Comparison of ENCODE assay signal across 30 mouse cellular contexts in genomic region chr8:22107020-22107419, GRCm38 (mm10). TPM values are rescaled to one million over a fixed set of nuclear protein-coding genes. Genes with fewer than 3 reads are reported as not detected.
"Had no signal": no experiment of that assay in that cellular context is flagged by ENCODE, and none has a peak within 500 bp of the region (broad histone marks: within the 10 kb centered on the region; RNA-seq: fewer than 3 reads in every experiment).

No protein-coding gene starts in this region.

- H3K9ac ChIP-seq: embryonic facial prominence, embryonic 12.5 days; embryonic facial prominence, embryonic 13.5 days; embryonic facial prominence, embryonic 15.5 days; forebrain, embryonic 12.5 days; forebrain, embryonic 13.5 days; forebrain, embryonic 15.5 days; forebrain, postnatal 0 days had no signal

- H3K9me3 ChIP-seq: embryonic facial prominence, embryonic 10.5 days; embryonic facial prominence, embryonic 12.5 days; embryonic facial prominence, embryonic 13.5 days; embryonic facial prominence, embryonic 15.5 days; forebrain, embryonic 10.5 days; forebrain, embryonic 12.5 days; forebrain, embryonic 13.5 days; forebrain, embryonic 15.5 days had no signal

- H3K4me2 ChIP-seq: embryonic facial prominence, embryonic 12.5 days; embryonic facial prominence, embryonic 13.5 days; embryonic facial prominence, embryonic 15.5 days; forebrain, embryonic 12.5 days; forebrain, embryonic 13.5 days; forebrain, embryonic 15.5 days had no signal

- H3K27ac ChIP-seq: embryonic facial prominence, embryonic 10.5 days; embryonic facial prominence, embryonic 12.5 days; embryonic facial prominence, embryonic 13.5 days; embryonic facial prominence, embryonic 15.5 days; forebrain, embryonic 10.5 days; forebrain, embryonic 12.5 days; forebrain, embryonic 13.5 days; forebrain, embryonic 15.5 days; gastrocnemius, adult 2 months; heart, adult 2 months had no signal

- H3K4me3 ChIP-seq: embryonic facial prominence, embryonic 10.5 days; embryonic facial prominence, embryonic 12.5 days; embryonic facial prominence, embryonic 13.5 days; embryonic facial prominence, embryonic 15.5 days; erythroblast, embryonic 14.5 days; forebrain, embryonic 10.5 days; forebrain, embryonic 12.5 days; forebrain, embryonic 13.5 days; forebrain, embryonic 15.5 days; gastrocnemius, adult 2 months; heart, adult 2 months had no signal

- H3K36me3 ChIP-seq: embryonic facial prominence, embryonic 10.5 days; embryonic facial prominence, embryonic 12.5 days; embryonic facial prominence, embryonic 13.5 days; embryonic facial prominence, embryonic 15.5 days; forebrain, embryonic 10.5 days; forebrain, embryonic 12.5 days; forebrain, embryonic 15.5 days had no signal

- H3K4me1 ChIP-seq: embryonic facial prominence, embryonic 10.5 days; embryonic facial prominence, embryonic 12.5 days; embryonic facial prominence, embryonic 13.5 days; embryonic facial prominence, embryonic 15.5 days; forebrain, embryonic 10.5 days; forebrain, embryonic 12.5 days; forebrain, embryonic 13.5 days; forebrain, embryonic 15.5 days had no signal

- H3K27me3 ChIP-seq: embryonic facial prominence, embryonic 12.5 days; embryonic facial prominence, embryonic 13.5 days; embryonic facial prominence, embryonic 15.5 days; forebrain, embryonic 12.5 days; forebrain, embryonic 13.5 days; forebrain, embryonic 15.5 days had no signal

- DNase-seq: cerebellum, adult 8-10 months; cerebellum, adult 9-10 months; cerebellum, adult 9-11 months; cerebellum, postnatal 10 days; cerebellum, postnatal 14 days; cerebellum, postnatal 25 days; cerebellum, postnatal 36 days; embryo, embryonic 11 days; forebrain, postnatal 0 days; gastrocnemius, adult 2 months; gastrocnemius, postnatal 10 days; gastrocnemius, postnatal 14 days; gastrocnemius, postnatal 25 days; gastrocnemius, postnatal 36 days; heart, adult 18-20 months; heart, adult 2 months had no signal

RNA-seq across cellular contexts. Expression of gene Nek5, which starts 17.8 kb away (rescaled TPM):
- total RNA-seq: common myeloid progenitor, adult 5-6 weeks; gastrocnemius, postnatal 10 days; gastrocnemius, postnatal 14 days; gastrocnemius, postnatal 4 days; granulocyte monocyte progenitor cell, adult 5-6 weeks; heart, adult 2 months; heart, adult 8-10 months had no signal
- polyA plus RNA-seq: embryonic facial prominence, embryonic 11.5 days; embryonic facial prominence, embryonic 13.5 days; erythroblast, embryonic 14.5 days; forebrain, embryonic 10.5 days had no signal
